Mouse (Mus musculus) stomach, embryonic 15.5 days (tissue): ENCODE measurements around the gene Olfr894. TPM values are rescaled to one million over a fixed set of nuclear protein-coding genes. Genes with fewer than 3 reads are reported as not detected.
"Not testable (repeated sequence)": the region's sequence is repeated elsewhere in the genome, so short reads cannot be mapped to it uniquely, and the experiment has no call there.

ENCODE experiments used
- ATAC-seq: fragments of 200-750 bp; cut with Nextera tagmentation; 2 replicates; pipeline ENCODE4 v1.8.0; 2017; ENCODE audit warnings: low read depth, moderate number of reproducible peaks, moderate TSS enrichment; ENCODE audit not compliant: insufficient read depth, low FRiP score
- H3K27ac ChIP-seq: fragments of 300-500 bp; sonication (generic); 2 replicates; pipeline ENCODE4 v1.5.1; 2015; ENCODE audit warnings: mild to moderate bottlenecking, inconsistent platforms
- H3K27me3 ChIP-seq: fragments of 300-500 bp; sonication (generic); replicated peaks from 2 replicates; pipeline ENCODE4 v1.6.1; 2015; ENCODE audit warnings: inconsistent platforms
- H3K36me3 ChIP-seq: fragments of 300-500 bp; sonication (generic); 2 replicates; pipeline ENCODE4 v1.6.1; 2015; ENCODE audit warnings: inconsistent platforms
- H3K4me1 ChIP-seq: fragments of 300-500 bp; sonication (generic); 2 replicates; pipeline ENCODE4 v1.6.1; 2015; ENCODE audit warnings: inconsistent platforms
- H3K4me2 ChIP-seq: fragments of 300-500 bp; sonication (generic); 2 replicates; pipeline ENCODE4 v1.6.1; 2015; ENCODE audit warnings: mild to moderate bottlenecking, inconsistent platforms
- H3K4me3 ChIP-seq: fragments of 300-500 bp; sonication (generic); replicated peaks from 2 replicates; pipeline ENCODE4 v1.5.1; 2015; ENCODE audit warnings: inconsistent platforms
- H3K9ac ChIP-seq: fragments of 300-500 bp; sonication (generic); 2 replicates; pipeline ENCODE4 v1.6.1; 2015; ENCODE audit warnings: inconsistent platforms
- H3K9me3 ChIP-seq: fragments of 300-500 bp; sonication (generic); 2 replicates; pipeline ENCODE4 v1.6.1; 2016; ENCODE audit warnings: inconsistent platforms
- WGBS: fragments of 180-500 bp; shearing (Covaris S2); methylation state at CpG from one replicate; pipeline ENCODE4 v1.1.7; 2015; 5-methylcytosine and 5-hydroxymethylcytosine counted together
- polyA plus RNA-seq: library from polyadenylated mRNA; unstranded; fragments of >200 nt; fragmentation: Nextera tagmentation; extraction: Ambion mirVana; gene quantifications from 2 replicates; pipeline ENCODE4 v1.2.1, GENCODE M21; 2015

Gene Olfr894
- polyA plus RNA-seq = not detected in 2 replicates

GRCm38 (mm10) chr9:38217755-38218154, at the start of gene Olfr894:
Gene Olfr894 (plus strand): TSS chr9:38218055.
- no peak for ATAC-seq
- Histone ChIP-seq H3K4me2 (no peak within 1 kb of the TSS), H3K27me3 (no peaks in the 10 kb centered on the region), H3K4me1 (no peaks in the 10 kb centered on the region), H3K36me3 (no peaks in the 10 kb centered on the region), H3K27ac (no peak within 1 kb of the TSS), H3K9ac (no peak within 1 kb of the TSS), H3K9me3 (no peaks in the 10 kb centered on the region), H3K4me3 (no peak within 1 kb of the TSS)

GRCm38 (mm10) chr9:38168341-38168740, 49.5 kb upstream of the Olfr894 start:
- H3K4me1 ChIP-seq, H3K27me3 ChIP-seq, H3K9me3 ChIP-seq, H3K4me2 ChIP-seq, H3K36me3 ChIP-seq, H3K27ac ChIP-seq, H3K4me3 ChIP-seq, H3K9ac ChIP-seq, ATAC-seq: not testable (repeated sequence)
- 49% methylated on average over 2 of the region's 2 CpGs for WGBS

- Histone ChIP-seq H3K36me3 (no peaks in the 10 kb centered on the region), H3K9me3 (no peaks in the 10 kb centered on the region), H3K4me3 (no peak within 1 kb of the TSS), H3K4me1 (no peaks in the 10 kb centered on the region), H3K27me3 (no peaks in the 10 kb centered on the region), H3K4me2 (no peak within 1 kb of the TSS), H3K27ac (no peak within 1 kb of the TSS), H3K9ac (no peak within 1 kb of the TSS)
- WGBS = 74% methylated on average over 1 of the region's 1 CpGs
- no peak for ATAC-seq
These were observed 37.1 kb upstream of the Olfr894 start, which contains the start of gene Olfr891 for GRCm38 (mm10) chr9:38180721-38181120. Gene Olfr891 (minus strand): TSS chr9:38180821.

- Histone ChIP-seq H3K9me3 (no peaks in the 10 kb centered on the region), H3K27me3 (no peaks in the 10 kb centered on the region), H3K4me1 (no peaks in the 10 kb centered on the region), H3K4me2 (no peak within 1 kb of the TSS), H3K4me3 (no peak within 1 kb of the TSS), H3K27ac (no peak within 1 kb of the TSS), H3K9ac (no peak within 1 kb of the TSS), H3K36me3 (no peaks in the 10 kb centered on the region)
- WGBS = 87% methylated on average over 3 of the region's 3 CpGs
- ATAC-seq = no peak
These were observed 9.8 kb upstream of the Olfr894 start, which contains the start of gene Olfr893 for GRCm38 (mm10) chr9:38208065-38208464. Gene Olfr893 (plus strand): TSS chr9:38208365.

GRCm38 (mm10) chr9:38252474-38252873, 34.6 kb downstream of the Olfr894 start, which contains the start of gene Olfr143:
Gene Olfr143 (plus strand): TSS chr9:38252774.
- Histone ChIP-seq H3K4me3 (no peak within 1 kb of the TSS), H3K9ac (no peak within 1 kb of the TSS), H3K36me3 (no peaks in the 10 kb centered on the region), H3K27me3 (no peaks in the 10 kb centered on the region), H3K9me3 (no peaks in the 10 kb centered on the region), H3K4me2 (no peak within 1 kb of the TSS), H3K27ac (no peak within 1 kb of the TSS), H3K4me1 (no peaks in the 10 kb centered on the region)
- no peak for ATAC-seq

GRCm38 (mm10) chr9:38267551-38267950, 49.7 kb downstream of the Olfr894 start, which contains the start of gene Olfr895:
Gene Olfr895 (plus strand): TSS chr9:38267851.
- ATAC-seq = no peak
- no peaks in the 10 kb centered on the region for H3K9me3 ChIP-seq

More at GRCm38 (mm10) chr9:38267551-38267950, 49.7 kb downstream of the Olfr894 start, which contains the start of gene Olfr895:
- Histone ChIP-seq H3K27ac (no peak within 1 kb of the TSS), H3K36me3 (no peaks in the 10 kb centered on the region), H3K4me2 (no peak within 1 kb of the TSS), H3K4me1 (no peaks in the 10 kb centered on the region), H3K27me3 (no peaks in the 10 kb centered on the region), H3K4me3 (no peak within 1 kb of the TSS), H3K9ac (no peak within 1 kb of the TSS)

Other genes starting within 250 kb of the Olfr894 start
- gene Olfr881, start 226.2 kb upstream of the Olfr894 start, polyA plus RNA-seq = not detected in 2 replicates
- not detected in 2 replicates for gene Olfr883, start 192.2 kb upstream of the Olfr894 start, polyA plus RNA-seq
- not detected in 2 replicates for gene Olfr884, start 171.5 kb upstream of the Olfr894 start, polyA plus RNA-seq
- gene Olfr885, start 156.7 kb upstream of the Olfr894 start, polyA plus RNA-seq = not detected in 2 replicates
- not detected in 2 replicates for gene Olfr887, start 134.0 kb upstream of the Olfr894 start, polyA plus RNA-seq
- not detected in 2 replicates for gene Olfr888, start 109.9 kb upstream of the Olfr894 start, polyA plus RNA-seq
- 0.03 and 0.04 TPM in 2 replicates for gene Olfr889, start 102.9 kb upstream of the Olfr894 start, polyA plus RNA-seq
- not detected in 2 replicates for gene Olfr890, start 75.5 kb upstream of the Olfr894 start, polyA plus RNA-seq
- not detected in 2 replicates for gene Olfr891, start 37.2 kb upstream of the Olfr894 start, polyA plus RNA-seq
- gene Olfr893, start 9.7 kb upstream of the Olfr894 start, polyA plus RNA-seq = not detected in 2 replicates
- not detected in 2 replicates for gene Olfr143, start 34.7 kb downstream of the Olfr894 start, polyA plus RNA-seq
- gene Olfr895, start 49.8 kb downstream of the Olfr894 start, polyA plus RNA-seq = not detected in 2 replicates
- not detected in 2 replicates for gene Olfr896-ps1, start 73.1 kb downstream of the Olfr894 start, polyA plus RNA-seq
- not detected in 2 replicates for gene Olfr25, start 111.0 kb downstream of the Olfr894 start, polyA plus RNA-seq
- not detected in 2 replicates for gene Olfr898, start 130.4 kb downstream of the Olfr894 start, polyA plus RNA-seq
- gene Olfr250, start 148.8 kb downstream of the Olfr894 start, polyA plus RNA-seq = not detected in 2 replicates
- not detected in 2 replicates for gene Olfr251, start 159.0 kb downstream of the Olfr894 start, polyA plus RNA-seq
- not detected in 2 replicates for gene Olfr147, start 183.6 kb downstream of the Olfr894 start, polyA plus RNA-seq
- gene Olfr901, start 211.4 kb downstream of the Olfr894 start, polyA plus RNA-seq = not detected in 2 replicates
- not detected in 2 replicates for gene Olfr902, start 229.6 kb downstream of the Olfr894 start, polyA plus RNA-seq
- not detected in 2 replicates for gene Olfr904, start 245.1 kb downstream of the Olfr894 start, polyA plus RNA-seq